Mouse (Mus musculus) limb, embryonic 10.5 days (tissue): ENCODE data around the gene Gm14226. TPM values are rescaled to one million over a fixed set of nuclear protein-coding genes. Genes with fewer than 3 reads are reported as not detected.
"Not testable (repeated sequence)": the region's sequence is repeated elsewhere in the genome, so short reads cannot be mapped to it uniquely, and the experiment has no call there.

ENCODE experiments used
- DNase-seq: peaks from one replicate; pipeline ENCODE4 v3.0.0-alpha.2; 2017; ENCODE audit warnings: low spot score
- H3K27ac ChIP-seq: fragments of 300-500 bp; sonication (generic); 2 replicates; pipeline ENCODE4 v1.5.1; 2016; ENCODE audit warnings: mild to moderate bottlenecking
- H3K27me3 ChIP-seq: fragments of 300-500 bp; sonication (generic); 2 replicates; pipeline ENCODE4 v1.6.1; 2016; ENCODE audit warnings: low read depth, mild to moderate bottlenecking; ENCODE audit not compliant: poor library complexity, severe bottlenecking
- H3K36me3 ChIP-seq: fragments of 300-500 bp; sonication (generic); 2 replicates; pipeline ENCODE4 v1.6.1; 2016; ENCODE audit warnings: mild to moderate bottlenecking, moderate library complexity
- H3K4me1 ChIP-seq: fragments of 300-500 bp; sonication (generic); 2 replicates; pipeline ENCODE4 v1.6.1; 2016
- H3K4me3 ChIP-seq: fragments of 300-500 bp; sonication (generic); 2 replicates; pipeline ENCODE4 v1.5.1; 2016; ENCODE audit warnings: mild to moderate bottlenecking, moderate library complexity
- H3K9me3 ChIP-seq: fragments of 300-500 bp; sonication (generic); replicated peaks from 2 replicates; pipeline ENCODE4 v1.6.1; 2016; ENCODE audit warnings: mild to moderate bottlenecking
- WGBS: fragments of 180-500 bp; shearing (Covaris S2); methylation state at CpG from one replicate; pipeline ENCODE4 v1.1.7; 2016; 5-methylcytosine and 5-hydroxymethylcytosine counted together
- polyA plus RNA-seq: library from polyadenylated mRNA; unstranded; fragments of >200 nt; fragmentation: Nextera tagmentation; extraction: Ambion mirVana; gene quantifications from 2 replicates; pipeline ENCODE4 v1.2.1, GENCODE M21; 2016

Gene Gm14226
- polyA plus RNA-seq, 1 experiment from 2014 or later, result 13.5 TPM

GRCm38 (mm10) chr2:155052681-155053080 is 34.6 kb downstream of the Gm14226 start:
- WGBS, result 58% methylated on average over 2 of the region's 2 CpGs
- Histone ChIP-seq H3K36me3 (peaks cover 38% of the 10 kb centered on the region), H3K4me3 (no peak overlapping the region), H3K9me3 (no peaks in the 10 kb centered on the region), H3K27ac (peak overlapping the region; percentile 88; the same call in 1 of the 2 replicates), H3K4me1 (peaks cover 68% of the 10 kb centered on the region), H3K27me3 (no peaks in the 10 kb centered on the region)
- DNase-seq, result no peak

GRCm38 (mm10) chr2:155053512-155053911 is 35.4 kb downstream of the Gm14226 start:
- Histone ChIP-seq H3K36me3 (peaks cover 41% of the 10 kb centered on the region), H3K4me1 (peaks cover 62% of the 10 kb centered on the region)
- WGBS, result 95% methylated on average over 8 of the region's 8 CpGs
- DNase-seq, H3K27me3 ChIP-seq, H3K9me3 ChIP-seq, H3K27ac ChIP-seq, H3K4me3 ChIP-seq: not testable (repeated sequence)

GRCm38 (mm10) chr2:155054672-155055071 is 36.6 kb downstream of the Gm14226 start:
- Histone ChIP-seq H3K4me1 (peaks cover 51% of the 10 kb centered on the region), H3K27me3 (no peaks in the 10 kb centered on the region), H3K9me3 (no peaks in the 10 kb centered on the region), H3K4me3 (no peak overlapping the region), H3K36me3 (peaks cover 49% of the 10 kb centered on the region), H3K27ac (peak overlapping the region; percentile 67; the same call in 1 of the 2 replicates)
- peak; percentile 55 for DNase-seq
- 29% methylated on average over 3 of the region's 3 CpGs for WGBS

DNA sequence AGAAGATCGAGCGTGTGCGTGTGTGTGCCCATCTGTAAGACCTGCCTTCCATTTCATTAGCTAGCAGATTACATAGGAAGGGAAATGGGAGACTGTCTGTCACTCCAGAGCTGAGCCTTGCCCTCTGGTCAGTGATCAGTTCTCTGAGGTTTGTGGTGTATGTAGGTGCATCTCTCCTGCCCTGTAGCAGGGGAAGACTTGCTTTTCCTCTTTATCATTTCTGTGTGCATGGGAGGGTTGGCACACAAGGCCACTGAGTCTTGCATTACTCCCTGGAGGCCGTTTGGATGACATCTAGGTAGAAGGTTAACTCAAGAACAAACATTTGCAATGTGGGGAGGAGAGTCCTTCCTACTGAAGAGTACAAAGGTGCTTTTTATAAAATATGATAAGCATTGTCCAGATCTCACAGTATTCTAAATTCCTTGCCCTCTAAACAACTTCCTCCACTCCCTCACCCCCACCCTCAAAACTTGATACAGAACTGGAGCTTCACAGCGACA is 38.1 kb downstream of the Gm14226 start:
- peaks cover 38% of the 10 kb centered on the region for H3K4me1 ChIP-seq
- no peak for DNase-seq
- no peak overlapping the region for H3K4me3 ChIP-seq
- peak overlapping the region; percentile 67; the same call in 1 of the 2 replicates for H3K27ac ChIP-seq
- no peaks in the 10 kb centered on the region for H3K27me3 ChIP-seq
- WGBS, result 79% methylated on average over 5 of the region's 5 CpGs
- H3K9me3 ChIP-seq, result no peaks in the 10 kb centered on the region
- H3K36me3 ChIP-seq, result peaks cover 58% of the 10 kb centered on the region

DNA sequence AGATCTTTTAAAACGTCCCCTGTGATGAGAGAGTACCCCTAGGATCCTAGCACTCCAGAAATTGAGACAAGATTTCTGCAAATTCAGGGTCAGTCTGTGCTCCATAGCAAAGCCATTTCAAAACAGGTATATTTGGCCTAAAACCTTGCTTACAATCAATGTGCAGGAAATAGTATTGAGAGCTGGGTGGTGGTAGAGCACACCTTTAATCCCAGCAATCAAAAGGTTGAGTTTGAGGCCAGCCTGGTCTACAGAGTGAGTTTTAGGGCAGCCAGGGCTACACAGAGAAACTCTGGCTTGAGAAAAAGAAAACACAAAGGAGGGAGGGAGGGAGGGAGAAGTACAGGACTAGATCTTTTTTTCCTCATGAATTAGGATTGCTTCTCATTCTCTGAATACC is 39.3 kb downstream of the Gm14226 start:
- 75% methylated on average over 1 of the region's 1 CpGs for WGBS
- Histone ChIP-seq H3K27me3 (no peaks in the 10 kb centered on the region), H3K4me3 (no peak overlapping the region), H3K36me3 (peaks cover 64% of the 10 kb centered on the region), H3K9me3 (no peaks in the 10 kb centered on the region), H3K4me1 (peaks cover 26% of the 10 kb centered on the region), H3K27ac (no peak overlapping the region)
- DNase-seq, result no peak

DNA sequence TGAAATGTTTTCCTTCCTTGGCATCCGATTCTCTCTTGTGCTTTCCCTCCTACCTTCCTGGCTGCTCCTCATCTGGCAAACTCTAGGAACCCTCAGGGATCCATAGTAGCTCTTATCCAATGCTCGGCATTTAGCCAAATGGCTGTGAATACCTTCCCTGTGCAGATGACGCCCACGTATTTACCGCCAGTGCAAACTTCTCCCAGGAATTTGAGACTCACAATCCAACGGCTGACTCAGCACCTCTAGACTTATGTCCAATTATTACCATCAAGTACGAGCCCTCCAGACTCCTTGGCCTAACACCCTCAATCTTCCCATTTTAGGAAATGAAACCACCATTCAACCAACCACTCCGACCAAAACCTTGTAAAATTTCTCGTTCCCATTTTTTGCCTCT is 53.0 kb downstream of the Gm14226 start:
- 92% methylated on average over 9 of the region's 9 CpGs for WGBS
- no peak for DNase-seq
- Histone ChIP-seq H3K4me3 (no peak overlapping the region), H3K27me3 (no peaks in the 10 kb centered on the region), H3K27ac (no peak overlapping the region), H3K36me3 (peaks cover 64% of the 10 kb centered on the region), H3K9me3 (no peaks in the 10 kb centered on the region), H3K4me1 (peaks cover 45% of the 10 kb centered on the region)

DNA sequence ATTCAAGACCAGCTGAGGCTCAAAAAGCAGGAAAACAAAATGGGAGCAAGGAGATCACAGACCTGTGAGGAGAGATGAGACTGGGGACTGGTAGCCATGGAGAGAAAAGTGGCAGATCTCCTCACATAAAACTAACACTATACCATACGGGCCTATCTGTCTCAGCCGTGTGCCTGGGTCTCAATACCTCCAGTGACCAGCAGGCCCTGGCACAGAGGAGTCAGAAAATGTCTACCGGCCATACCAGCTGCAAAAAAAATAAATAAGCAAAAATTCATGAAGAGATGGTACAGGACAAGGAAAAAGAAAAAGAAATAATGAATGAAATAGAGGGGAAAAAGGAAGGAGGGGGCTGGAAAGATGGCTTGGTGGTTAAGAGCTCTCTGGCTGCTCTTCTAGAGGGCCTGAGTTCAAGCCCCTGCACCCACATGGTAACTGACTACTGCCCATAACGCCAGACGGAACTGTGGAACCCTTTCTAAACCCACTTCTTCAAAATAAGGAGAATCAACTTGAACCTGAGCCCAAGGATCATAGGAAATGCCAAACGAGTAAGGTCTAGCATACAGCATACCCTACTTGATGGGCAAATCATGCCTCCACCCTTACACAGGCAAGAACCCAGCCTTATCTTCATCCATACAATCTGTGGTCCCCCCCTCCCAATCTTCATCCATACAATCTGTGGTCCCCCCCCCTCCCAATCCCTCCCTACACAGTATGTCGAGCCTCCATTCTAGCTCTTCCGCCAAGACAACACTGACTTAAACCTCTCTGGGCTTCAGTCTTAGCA is 54.5 kb downstream of the Gm14226 start:
- Histone ChIP-seq H3K4me3 (peak overlapping the region; percentile 66), H3K27me3 (no peaks in the 10 kb centered on the region), H3K4me1 (peaks cover 45% of the 10 kb centered on the region), H3K27ac (peak overlapping the region; percentile 7; the same call in 1 of the 2 replicates), H3K36me3 (peaks cover 49% of the 10 kb centered on the region), H3K9me3 (no peaks in the 10 kb centered on the region)
- DNase-seq, result no peak
- 85% methylated on average over 8 of the region's 8 CpGs for WGBS

DNA sequence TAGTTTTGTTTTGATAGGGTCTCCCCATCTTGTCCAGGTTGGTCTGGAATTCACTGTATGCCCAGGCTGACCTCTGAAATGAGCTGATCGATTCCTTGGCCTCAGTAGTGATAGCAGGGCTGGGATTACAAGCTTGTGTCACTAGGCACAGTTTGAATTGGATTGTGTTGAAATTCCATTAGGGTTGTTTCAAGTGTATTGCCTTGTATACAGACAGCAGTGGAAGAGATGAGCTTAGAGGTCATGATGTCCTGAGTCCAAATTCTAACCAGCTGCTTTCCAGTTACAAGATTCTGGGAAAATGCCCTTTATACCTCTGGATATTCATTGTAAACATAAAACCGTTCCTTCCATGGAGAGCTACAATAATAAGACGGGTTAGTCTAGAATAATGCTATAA is 55.3 kb downstream of the Gm14226 start:
- Histone ChIP-seq H3K4me1 (peaks cover 45% of the 10 kb centered on the region), H3K27me3 (no peaks in the 10 kb centered on the region), H3K27ac (peak overlapping the region; percentile 92), H3K9me3 (no peaks in the 10 kb centered on the region), H3K4me3 (peak overlapping the region; percentile 66), H3K36me3 (peaks cover 41% of the 10 kb centered on the region)
- WGBS, result 28% methylated on average over 3 of the region's 3 CpGs
- DNase-seq, result no peak

GRCm38 (mm10) chr2:155073978-155074765 is 56.1 kb downstream of the Gm14226 start, which contains the start of gene Ahcy:
Gene Ahcy (minus strand): TSS chr2:155074497.
- under 1% methylated on average over 56 of the region's 56 CpGs for WGBS
- peak within 1 kb of the TSS; percentile 92 for H3K27ac ChIP-seq
- peak; percentile 96 for DNase-seq
- H3K4me3 ChIP-seq, result peak within 1 kb of the TSS; percentile 66
- H3K36me3 ChIP-seq, result peaks cover 33% of the 10 kb centered on the region
- H3K27me3 ChIP-seq, result no peaks in the 10 kb centered on the region
- no peaks in the 10 kb centered on the region for H3K9me3 ChIP-seq
- peaks cover 45% of the 10 kb centered on the region for H3K4me1 ChIP-seq

DNA sequence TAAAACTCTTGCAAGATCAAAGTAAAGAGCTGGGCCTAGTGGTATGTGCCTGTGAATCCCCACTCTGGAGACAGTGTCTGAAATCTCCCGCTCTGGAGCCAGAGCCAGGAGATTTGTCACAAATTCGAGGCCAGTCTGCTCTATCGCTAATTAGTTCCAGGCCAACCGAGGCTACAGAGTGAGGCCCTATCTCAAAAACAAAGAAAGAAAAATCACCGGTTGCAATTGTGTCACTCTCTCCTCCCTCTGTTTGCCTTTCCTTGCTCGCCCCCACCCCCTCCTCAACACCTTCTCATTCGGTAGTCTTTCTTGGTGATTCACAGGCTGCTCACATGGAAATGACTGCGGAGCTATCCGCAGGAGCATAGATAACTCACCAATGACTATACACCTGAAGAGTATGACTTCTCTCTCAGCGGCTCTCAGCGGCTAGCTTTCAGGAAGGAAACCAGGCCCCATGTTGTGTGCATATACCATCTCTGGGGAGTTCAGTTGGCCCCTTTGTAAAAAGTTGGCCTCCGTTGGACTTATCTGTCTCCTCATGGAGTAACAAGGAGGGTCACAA is 56.8 kb downstream of the Gm14226 start:
- Histone ChIP-seq H3K27ac (peak overlapping the region; percentile 92), H3K9me3 (no peaks in the 10 kb centered on the region), H3K36me3 (peaks cover 26% of the 10 kb centered on the region), H3K27me3 (no peaks in the 10 kb centered on the region), H3K4me3 (peak overlapping the region; percentile 66), H3K4me1 (peaks cover 45% of the 10 kb centered on the region)
- 9% methylated on average over 12 of the region's 12 CpGs for WGBS
- DNase-seq, result no peak

DNA sequence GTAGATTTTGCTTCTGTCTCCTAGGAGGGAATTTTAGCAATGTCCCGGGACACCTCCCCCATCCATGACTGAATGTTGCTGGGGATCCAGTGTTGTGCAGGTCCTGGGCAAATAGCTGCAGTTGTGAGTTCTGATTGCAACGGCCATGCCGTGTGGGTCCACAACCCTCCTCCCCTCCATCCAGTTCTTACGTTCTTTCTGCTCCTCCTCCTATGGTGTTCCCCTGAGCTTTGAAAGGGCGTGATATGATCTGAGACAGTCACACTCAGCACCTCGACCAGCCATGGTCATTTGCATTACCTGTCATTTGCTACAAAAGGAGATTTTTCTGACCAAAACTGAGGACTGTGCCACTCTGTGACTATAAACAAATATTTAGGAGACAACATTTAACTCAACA is 57.6 kb downstream of the Gm14226 start:
- H3K27me3 ChIP-seq, result no peaks in the 10 kb centered on the region
- H3K27ac ChIP-seq, result peak overlapping the region; percentile 92
- no peak for DNase-seq
- 65% methylated on average over 6 of the region's 6 CpGs for WGBS
- H3K36me3 ChIP-seq, result peaks cover 18% of the 10 kb centered on the region
- H3K4me1 ChIP-seq, result peaks cover 45% of the 10 kb centered on the region
- no peaks in the 10 kb centered on the region for H3K9me3 ChIP-seq
- no peak overlapping the region for H3K4me3 ChIP-seq
